Mouse (Mus musculus): ENCODE measurements around the gene Ubiad1.
A peak's percentile ranks its signal among the peaks of the same experiment; 100 is the strongest.

Ubiad1 gene

GRCm38 (mm10) chr4:148444250-148444967 is at the start of gene Ubiad1:
Gene Ubiad1, minus strand, starts transcription at chr4:148444771.
- peak; percentile 83 for DNase-seq

- no peak for DNase-seq
These were observed 46.9 kb upstream of the Ubiad1 start for GRCm38 (mm10) chr4:148491448-148491847.

DNA sequence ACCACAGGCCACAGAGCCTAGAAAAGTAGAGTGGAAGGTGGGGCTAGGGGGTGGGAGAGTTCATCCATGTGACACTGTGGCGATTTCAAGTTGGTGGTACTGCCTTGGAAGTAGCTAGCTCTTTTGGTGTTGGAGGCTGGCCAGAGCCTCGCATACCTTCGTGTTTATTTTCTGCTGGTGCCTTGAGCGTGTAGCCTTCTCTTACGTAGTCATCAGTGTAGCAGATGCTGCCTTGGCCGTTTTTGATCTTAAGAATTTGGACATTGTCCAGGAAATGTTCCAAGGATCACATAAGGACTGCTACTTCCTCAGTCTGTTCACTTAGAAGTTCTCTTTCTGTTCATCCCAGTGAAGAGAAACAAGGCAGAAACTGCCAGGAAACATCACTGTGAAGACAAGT is 45.9 kb upstream of the Ubiad1 start:
- DNase-seq, result no peak

- no peak for DNase-seq
These were observed 43.3 kb upstream of the Ubiad1 start for GRCm38 (mm10) chr4:148487841-148488240.

GRCm38 (mm10) chr4:148484511-148484910 is 39.9 kb upstream of the Ubiad1 start:
- no peak for DNase-seq

DNA sequence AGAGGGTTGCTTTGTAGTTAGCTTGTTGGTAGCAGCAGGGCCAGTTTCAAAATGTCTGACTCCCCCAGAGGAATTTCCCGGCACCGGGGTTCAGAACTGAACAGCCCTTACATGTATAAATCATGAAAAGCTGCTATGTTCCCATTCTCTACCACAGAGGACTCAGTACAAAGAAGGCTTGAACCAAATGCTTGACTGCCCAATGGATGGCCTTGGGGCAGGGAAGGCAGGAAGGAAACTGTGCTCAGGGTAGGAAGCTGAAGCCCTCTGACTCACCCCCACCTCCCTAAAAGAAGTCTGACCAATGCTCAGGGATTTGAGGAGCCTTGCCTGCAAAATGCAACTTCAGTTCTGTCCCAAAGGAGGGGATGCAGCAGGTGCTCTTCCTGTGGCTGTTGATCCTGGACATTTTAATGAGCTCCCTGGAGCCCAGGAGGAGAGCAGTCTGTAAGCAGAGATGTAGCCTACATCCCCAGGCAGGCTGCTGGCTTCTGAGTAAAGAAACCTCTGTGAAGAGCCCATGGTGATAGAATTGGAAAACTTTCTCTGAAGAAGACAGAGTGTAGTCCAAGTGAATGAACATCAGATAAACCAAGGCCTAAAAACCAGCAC is 37.1 kb upstream of the Ubiad1 start:
- no peak for DNase-seq

DNA sequence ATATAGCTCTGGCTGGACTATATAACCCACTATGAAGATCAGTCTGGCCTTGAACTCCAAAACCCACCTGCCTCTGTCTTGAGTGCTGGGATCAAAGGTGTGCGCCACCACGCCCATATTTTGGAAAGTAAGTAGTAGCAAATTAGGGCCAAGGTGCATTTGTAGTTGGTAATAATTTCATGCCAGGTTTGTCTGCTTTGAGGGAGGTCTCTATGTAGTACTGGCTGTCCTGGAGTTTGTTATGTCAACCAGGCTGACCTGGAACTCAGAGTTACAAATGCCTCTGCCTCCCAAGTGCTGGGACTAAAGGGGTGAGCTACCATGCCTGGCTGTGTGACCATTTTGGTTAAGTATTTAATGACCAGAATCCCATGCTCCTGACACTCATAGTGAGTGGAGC is 35.7 kb upstream of the Ubiad1 start:
- no peak for DNase-seq

DNA sequence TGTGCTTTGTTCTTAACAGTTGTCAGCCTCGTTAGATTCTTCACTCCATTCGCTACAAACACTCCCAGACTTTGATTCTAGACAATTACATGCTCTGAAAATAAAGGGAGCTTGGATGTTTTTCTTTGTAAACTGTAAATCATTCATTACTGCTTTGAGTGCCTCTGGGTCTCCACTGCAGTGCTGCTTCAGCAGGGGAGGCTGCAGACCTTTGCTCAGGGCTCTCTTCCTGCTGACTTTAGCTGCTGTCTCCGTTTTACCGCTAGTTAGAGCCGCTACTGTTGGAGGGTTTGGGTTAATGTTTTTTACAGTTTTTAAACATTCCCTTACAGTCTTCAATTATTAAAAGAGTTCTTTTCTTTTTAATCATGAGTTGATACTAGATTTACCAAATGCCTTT is 28.9 kb upstream of the Ubiad1 start:
- DNase-seq, result no peak

DNA sequence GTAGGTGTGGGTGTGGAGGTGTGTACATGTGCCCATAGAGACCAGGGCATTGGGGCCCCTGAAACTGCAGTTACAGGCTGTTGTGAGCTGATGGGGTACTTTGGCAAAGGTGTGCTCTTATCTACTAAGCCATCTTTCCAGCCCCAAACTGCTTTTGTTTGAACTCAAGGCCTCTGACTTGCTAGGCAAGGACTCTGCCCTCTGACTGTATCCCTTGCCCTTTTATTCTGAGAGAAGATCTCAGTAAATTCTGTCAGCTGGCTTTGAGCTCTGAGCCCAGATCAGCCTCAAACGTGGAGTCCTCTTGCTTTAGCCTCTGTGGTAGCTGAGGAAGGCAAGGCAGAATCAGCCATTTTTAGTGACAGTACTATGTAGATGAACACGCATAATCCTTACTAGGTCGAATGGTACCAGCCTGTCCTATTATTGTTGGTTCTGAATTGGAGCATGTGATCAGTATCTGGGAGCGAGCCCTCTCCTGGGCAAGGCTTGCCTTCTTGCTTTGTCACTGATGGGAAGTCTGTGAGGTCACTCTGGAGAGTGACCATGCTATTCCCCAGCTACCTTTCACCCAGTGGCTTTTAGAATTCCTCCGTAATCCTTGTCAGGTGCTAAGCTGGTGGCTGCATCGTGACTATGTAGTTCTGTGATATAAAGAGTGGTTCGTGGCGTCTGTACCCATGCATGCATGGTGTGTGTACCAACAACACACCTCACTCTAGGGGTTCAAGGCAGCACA is 28.0 kb upstream of the Ubiad1 start:
- no peak for DNase-seq

- no peak for DNase-seq
These were observed 26.8 kb upstream of the Ubiad1 start for GRCm38 (mm10) chr4:148471363-148471806.

- no peak for DNase-seq
These were observed 25.1 kb upstream of the Ubiad1 start for GRCm38 (mm10) chr4:148469487-148470252.

DNA sequence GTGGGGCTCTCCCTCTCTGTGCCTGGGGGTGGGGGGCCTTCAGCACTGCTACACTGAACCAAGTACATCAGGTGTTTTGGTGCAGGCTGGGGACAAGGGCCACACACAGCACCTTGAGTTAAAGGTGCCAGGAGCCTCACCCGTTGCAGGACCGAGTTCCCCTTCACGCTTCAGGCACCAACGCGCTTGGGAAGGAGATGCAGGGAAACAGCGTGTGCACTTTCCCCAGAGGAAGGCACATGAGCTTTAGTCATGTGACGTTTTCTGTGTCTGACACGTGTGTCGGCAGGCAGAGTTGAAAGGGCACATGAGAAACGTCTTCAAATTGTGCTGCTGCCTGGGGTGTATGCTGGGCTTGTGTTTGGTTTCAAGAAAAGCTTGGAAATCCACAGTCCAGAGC is 23.8 kb upstream of the Ubiad1 start:
- no peak for DNase-seq

DNA sequence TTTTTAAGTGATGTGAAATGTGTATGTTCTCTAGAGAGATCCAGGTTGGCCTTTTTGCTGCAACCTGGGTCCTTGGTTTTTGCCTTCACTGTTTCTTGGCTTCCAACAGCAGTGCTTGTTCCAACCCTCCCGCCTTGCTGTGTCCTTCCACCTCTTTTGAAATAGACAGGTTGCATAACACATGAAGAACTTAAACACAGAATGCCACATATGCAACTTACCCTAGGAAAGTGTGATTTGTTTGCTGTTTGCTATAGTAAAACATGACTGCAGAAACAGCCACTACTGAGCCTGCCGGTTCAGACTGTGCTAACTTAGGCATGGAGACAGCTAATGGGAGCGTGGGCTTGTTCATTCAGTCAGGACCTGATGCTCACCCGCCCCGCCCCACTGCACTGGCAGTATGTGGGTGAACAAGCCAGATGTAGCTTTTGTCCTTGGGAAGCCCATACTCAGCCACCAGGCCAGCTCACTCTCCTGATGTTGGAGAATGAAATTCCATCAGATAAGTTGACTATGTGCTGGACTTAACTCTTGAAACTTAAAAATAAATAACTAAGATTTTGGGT is 22.0 kb upstream of the Ubiad1 start:
- no peak for DNase-seq

DNA sequence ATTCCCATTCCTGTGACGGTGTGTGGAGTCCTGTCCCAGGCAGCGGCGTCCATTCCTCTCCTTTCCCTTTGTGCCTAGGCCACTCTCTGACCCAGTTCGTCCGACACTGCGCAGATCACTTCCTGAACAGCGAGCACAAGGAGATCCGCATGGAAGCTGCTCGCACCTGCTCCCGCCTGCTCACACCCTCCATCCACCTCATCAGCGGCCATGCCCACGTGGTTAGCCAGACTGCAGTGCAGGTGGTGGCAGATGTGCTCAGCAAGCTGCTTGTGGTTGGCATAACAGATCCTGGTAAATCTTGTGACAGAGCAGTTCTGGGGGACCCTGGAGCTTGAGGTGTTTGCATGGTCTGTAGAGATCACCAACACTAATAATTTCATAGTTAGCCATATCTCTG is 20.3 kb upstream of the Ubiad1 start:
- no peak for DNase-seq

GRCm38 (mm10) chr4:148464301-148464700 is 19.7 kb upstream of the Ubiad1 start:
- DNase-seq, result no peak

GRCm38 (mm10) chr4:148463208-148463960 is 18.8 kb upstream of the Ubiad1 start:
- no peak for DNase-seq

GRCm38 (mm10) chr4:148462717-148463116 is 18.1 kb upstream of the Ubiad1 start:
- no peak for DNase-seq

DNA sequence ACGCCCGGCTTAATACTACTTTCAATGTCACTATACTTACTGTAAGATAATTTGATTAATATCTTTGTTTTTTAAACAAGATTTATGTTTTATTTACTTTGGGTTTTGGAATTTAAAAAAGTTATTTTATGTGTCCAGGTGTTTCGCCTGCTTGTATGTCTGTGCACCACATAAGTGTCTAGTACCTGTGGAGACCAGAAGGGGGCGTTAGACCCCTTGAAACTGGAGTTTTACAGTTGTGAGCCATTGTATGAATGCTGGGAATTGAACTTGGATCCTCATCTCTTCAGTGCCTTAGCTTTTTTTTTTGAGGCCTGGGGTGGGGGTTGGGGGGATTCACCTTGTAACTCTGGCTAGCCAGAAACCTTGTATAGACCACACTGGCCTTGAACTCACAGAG is 17.2 kb upstream of the Ubiad1 start:
- DNase-seq, result no peak

- DNase-seq, result no peak
These were observed 16.2 kb upstream of the Ubiad1 start for GRCm38 (mm10) chr4:148460656-148461284.

DNA sequence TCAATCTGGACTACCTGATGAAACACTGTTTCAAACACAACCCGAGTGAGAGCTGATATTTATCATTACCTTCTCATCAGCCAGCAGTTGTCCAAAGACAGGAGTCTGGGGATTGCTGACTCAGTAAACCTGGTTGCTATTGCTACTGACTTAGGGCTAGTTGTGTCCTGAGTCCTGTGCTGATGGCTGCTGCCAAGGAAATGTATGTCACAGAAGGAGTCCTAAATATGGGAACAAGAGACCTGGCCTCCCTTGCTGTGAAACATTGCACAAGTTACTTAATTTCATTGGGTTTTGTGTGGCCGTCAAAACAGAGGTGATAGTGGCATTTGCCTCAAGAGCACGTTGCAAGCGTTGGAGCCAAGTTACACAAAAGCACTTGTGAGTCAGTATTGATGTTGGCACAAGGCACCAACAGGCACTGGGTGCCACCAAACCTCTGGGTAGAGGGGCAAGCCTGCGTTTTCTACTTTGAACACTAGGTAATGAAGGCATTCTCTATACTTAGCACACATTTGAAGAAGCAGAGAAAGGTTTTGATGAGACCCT is 11.0 kb upstream of the Ubiad1 start:
- no peak for DNase-seq

- no peak for DNase-seq
These were observed 9.1 kb upstream of the Ubiad1 start for GRCm38 (mm10) chr4:148453707-148454106.

Data from thymus, postnatal 4 days (tissue).